Mouse (Mus musculus) lung, adult 2 months (tissue): Measurements from ENCODE around the gene Chst14.

ENCODE experiments used
- CTCF ChIP-seq: fragments of 200-500 bp; IDR thresholded peaks from 2 replicates; pipeline ENCODE4 v1.5.1; 2011; ENCODE audit warnings: mild to moderate bottlenecking, low read length, control low read depth; ENCODE audit not compliant: insufficient read depth
- POLR2A ChIP-seq: fragments of 200-500 bp; IDR thresholded peaks from 2 replicates; pipeline ENCODE4 v1.6.1; 2011; ENCODE audit warnings: low read depth, mild to moderate bottlenecking, control low read depth, low read length, borderline replicate concordance; ENCODE audit errors: extremely low read depth

DNA sequence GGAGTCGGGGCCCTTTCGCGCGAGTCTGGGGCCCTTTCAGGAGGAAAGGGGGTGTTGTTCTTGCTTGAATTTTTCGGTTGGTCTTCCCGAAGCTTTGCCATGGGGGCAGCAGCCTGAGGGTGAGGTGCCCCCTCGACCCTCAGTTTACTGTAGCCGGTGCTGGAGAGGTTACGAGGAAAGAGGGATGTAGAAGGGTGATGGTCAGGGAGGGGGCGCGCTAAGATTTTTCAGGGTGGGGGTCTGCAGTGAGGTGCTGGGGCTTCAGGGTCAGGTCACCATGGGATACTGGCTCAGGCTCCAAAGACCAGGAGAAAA, 25.5 kb upstream of the Chst14 start:
- no peak for TF ChIP-seq CTCF
- no peak for TF ChIP-seq POLR2A
